Mouse (Mus musculus) embryonic facial prominence, embryonic 13.5 days (tissue): Measurements from ENCODE around the gene Rpl6. TPM values are rescaled to one million over a fixed set of nuclear protein-coding genes. Genes with fewer than 3 reads are reported as not detected.

Experiments used
- ATAC-seq: fragments of 200-750 bp; cut with Nextera tagmentation; 2 replicates; pipeline ENCODE4 v1.8.0; 2017; ENCODE audit warnings: low read depth; ENCODE audit not compliant: insufficient number of reproducible peaks, insufficient read depth, low FRiP score, low TSS enrichment
- H3K27ac ChIP-seq: fragments of 300-500 bp; sonication (generic); 2 replicates; pipeline ENCODE4 v1.5.1; 2015; ENCODE audit warnings: moderate library complexity, mild to moderate bottlenecking, inconsistent platforms
- H3K27me3 ChIP-seq: fragments of 300-500 bp; sonication (generic); 2 replicates; pipeline ENCODE4 v1.6.1; 2015; ENCODE audit warnings: mild to moderate bottlenecking, inconsistent platforms
- H3K36me3 ChIP-seq: fragments of 300-500 bp; sonication (generic); 2 replicates; pipeline ENCODE4 v1.6.1; 2015; ENCODE audit warnings: mild to moderate bottlenecking, inconsistent platforms
- H3K4me1 ChIP-seq: fragments of 300-500 bp; sonication (generic); 2 replicates; pipeline ENCODE4 v1.6.1; 2015; ENCODE audit warnings: inconsistent platforms
- H3K4me2 ChIP-seq: fragments of 300-500 bp; sonication (generic); 2 replicates; pipeline ENCODE4 v1.6.1; 2015; ENCODE audit warnings: moderate library complexity, mild to moderate bottlenecking, inconsistent platforms
- H3K4me3 ChIP-seq: fragments of 300-500 bp; sonication (generic); 2 replicates; pipeline ENCODE4 v1.5.1; 2015; ENCODE audit warnings: mild to moderate bottlenecking, inconsistent platforms
- H3K9ac ChIP-seq: fragments of 300-500 bp; sonication (generic); 2 replicates; pipeline ENCODE4 v1.6.1; 2015; ENCODE audit warnings: mild to moderate bottlenecking, inconsistent platforms
- H3K9me3 ChIP-seq: fragments of 300-500 bp; sonication (generic); 2 replicates; pipeline ENCODE4 v1.6.1; 2016; ENCODE audit warnings: inconsistent platforms
- WGBS: fragments of 180-500 bp; shearing (Covaris S2); methylation state at CpG from one replicate; pipeline ENCODE4 v1.1.7; 2015; ENCODE audit warnings: mixed read lengths; 5-methylcytosine and 5-hydroxymethylcytosine counted together
- polyA plus RNA-seq: library from polyadenylated mRNA; unstranded; fragments of >200 nt; fragmentation: Nextera tagmentation; extraction: Ambion mirVana; gene quantifications from 2 replicates; pipeline ENCODE4 v1.2.1, GENCODE M21; 2015

Rpl6 gene
- polyA plus RNA-seq, 1 experiment from 2014 or later, result 726 TPM

- no peaks in the 10 kb centered on the region for H3K9me3 ChIP-seq
- H3K27ac ChIP-seq, result no peak overlapping the region
- H3K27me3 ChIP-seq, result no peaks in the 10 kb centered on the region
- ATAC-seq, result no peak
- WGBS, result 80% methylated on average over 2 of the region's 2 CpGs
- no peaks in the 10 kb centered on the region for H3K36me3 ChIP-seq
- no peak overlapping the region for H3K4me3 ChIP-seq
- no peak overlapping the region for H3K4me2 ChIP-seq
- no peak overlapping the region for H3K9ac ChIP-seq
- H3K4me1 ChIP-seq, result peaks cover 37% of the 10 kb centered on the region
These were observed 19.9 kb upstream of the Rpl6 start for GRCm38 (mm10) chr5:121184375-121184774.

DNA sequence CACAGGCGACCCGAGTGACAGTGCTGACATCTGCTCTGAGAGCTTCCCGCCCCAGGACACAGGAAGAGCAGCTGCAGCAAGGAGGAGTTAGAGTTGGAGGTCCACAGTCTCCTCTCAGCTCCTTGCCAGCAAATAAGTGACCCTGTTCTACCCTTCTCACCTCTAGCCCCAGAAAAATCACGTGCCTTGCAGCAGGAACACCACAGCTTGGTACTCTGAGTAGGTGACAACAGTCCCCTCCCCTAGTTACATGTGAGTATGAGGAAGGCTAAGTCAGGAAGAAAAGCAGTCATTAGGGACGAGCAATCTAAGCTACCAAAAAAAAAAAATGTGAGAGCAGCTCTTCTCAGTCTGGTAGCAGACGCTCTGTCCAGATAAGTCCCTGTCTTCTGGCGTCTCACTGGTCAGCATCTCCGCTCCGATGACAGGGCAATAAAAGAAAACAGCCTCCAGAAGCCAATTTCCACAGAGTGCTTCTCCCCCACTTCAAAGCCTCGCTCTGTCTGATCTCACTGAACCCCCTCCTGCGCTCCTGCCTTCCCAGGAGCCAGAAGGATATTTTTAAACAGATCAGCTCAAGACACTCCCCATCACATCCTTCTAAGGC is 19.2 kb upstream of the Rpl6 start:
- Histone ChIP-seq H3K9ac (no peak overlapping the region), H3K4me2 (no peak overlapping the region; the same call in 1 of the 2 replicates), H3K9me3 (no peaks in the 10 kb centered on the region), H3K27ac (no peak overlapping the region), H3K36me3 (no peaks in the 10 kb centered on the region), H3K27me3 (no peaks in the 10 kb centered on the region), H3K4me1 (peaks cover 41% of the 10 kb centered on the region), H3K4me3 (no peak overlapping the region)
- 60% methylated on average over 11 of the region's 11 CpGs for WGBS
- no peak for ATAC-seq

- no peak overlapping the region for H3K9ac ChIP-seq
- ATAC-seq, result no peak
- 83% methylated on average over 8 of the region's 8 CpGs for WGBS
These were observed 16.7 kb upstream of the Rpl6 start for GRCm38 (mm10) chr5:121187580-121188001.

DNA sequence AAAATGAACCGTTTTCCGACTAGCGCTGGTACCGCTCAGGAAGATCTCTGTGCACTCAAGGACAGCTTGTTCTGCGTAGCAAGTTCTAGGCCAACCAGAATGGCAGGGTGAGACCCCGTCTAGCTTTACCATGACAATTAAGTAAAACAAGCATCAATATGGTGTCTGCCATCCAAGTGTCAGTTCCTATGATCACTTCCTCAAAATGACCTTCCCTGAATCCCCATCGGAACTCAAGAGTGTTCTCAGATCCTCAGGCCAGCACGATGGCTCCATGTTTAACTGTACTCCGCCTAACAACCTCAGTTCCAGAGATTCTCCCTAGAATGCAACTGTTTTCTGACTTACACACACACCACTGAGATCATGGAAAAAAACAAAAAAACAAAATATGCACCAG is 16.0 kb upstream of the Rpl6 start:
- no peak for ATAC-seq
- H3K27me3 ChIP-seq, result no peaks in the 10 kb centered on the region
- H3K9ac ChIP-seq, result no peak overlapping the region
- no peak overlapping the region for H3K4me3 ChIP-seq
- peaks cover 45% of the 10 kb centered on the region for H3K4me1 ChIP-seq
- no peaks in the 10 kb centered on the region for H3K36me3 ChIP-seq
- no peaks in the 10 kb centered on the region for H3K9me3 ChIP-seq
- no peak overlapping the region for H3K27ac ChIP-seq
- WGBS, result 89% methylated on average over 9 of the region's 9 CpGs
- no peak overlapping the region for H3K4me2 ChIP-seq

More at GRCm38 (mm10) chr5:121187580-121188001, 16.7 kb upstream of the Rpl6 start:
- H3K27ac ChIP-seq, result no peak overlapping the region
- no peaks in the 10 kb centered on the region for H3K27me3 ChIP-seq
- H3K4me3 ChIP-seq, result no peak overlapping the region
- no peaks in the 10 kb centered on the region for H3K9me3 ChIP-seq
- H3K4me1 ChIP-seq, result peaks cover 45% of the 10 kb centered on the region
- H3K4me2 ChIP-seq, result no peak overlapping the region
- H3K36me3 ChIP-seq, result no peaks in the 10 kb centered on the region

- Histone ChIP-seq H3K27ac (no peak overlapping the region), H3K4me3 (no peak overlapping the region; the same call in 1 of the 2 replicates), H3K27me3 (no peaks in the 10 kb centered on the region), H3K9ac (no peak overlapping the region), H3K4me1 (peaks cover 45% of the 10 kb centered on the region), H3K9me3 (no peaks in the 10 kb centered on the region), H3K4me2 (no peak overlapping the region), H3K36me3 (no peaks in the 10 kb centered on the region)
- 75% methylated on average over 9 of the region's 9 CpGs for WGBS
- ATAC-seq, result no peak
These were observed 15.1 kb upstream of the Rpl6 start for GRCm38 (mm10) chr5:121189182-121189581.

DNA sequence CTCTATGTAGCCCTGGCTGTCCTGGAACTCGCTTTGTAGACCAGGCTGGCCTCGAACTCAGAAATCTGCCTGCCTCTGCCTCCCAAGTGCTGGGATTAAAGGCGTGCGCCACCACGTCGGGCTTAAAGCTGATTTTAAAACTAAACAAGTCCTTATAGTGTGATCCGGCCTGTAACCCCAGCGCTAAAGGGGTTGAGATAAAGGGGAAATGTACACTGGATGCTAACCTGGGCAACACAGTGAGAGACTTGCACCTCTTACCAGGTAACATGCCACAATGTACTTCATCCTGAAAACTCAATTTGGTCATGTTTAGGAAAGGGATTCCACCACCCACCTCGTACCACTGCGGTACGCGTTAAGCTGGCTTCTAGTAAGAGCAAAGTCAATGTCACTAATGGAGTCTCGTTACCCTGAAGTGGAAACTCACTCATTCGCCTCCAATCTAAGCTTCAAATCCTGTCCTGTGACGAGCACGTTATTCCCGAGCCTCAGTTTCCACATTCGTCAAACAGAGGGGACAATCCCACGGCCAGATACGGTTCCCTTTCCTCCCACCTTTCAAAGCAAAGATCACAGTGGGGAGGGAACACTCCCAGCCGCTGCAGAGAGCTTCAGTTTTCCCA is 14.0 kb upstream of the Rpl6 start:
- peak overlapping the region; percentile 97 for H3K9ac ChIP-seq
- H3K4me3 ChIP-seq, result peak overlapping the region; percentile 93
- no peak for ATAC-seq
- 32% methylated on average over 21 of the region's 21 CpGs for WGBS
- no peaks in the 10 kb centered on the region for H3K36me3 ChIP-seq
- H3K27ac ChIP-seq, result peak overlapping the region; percentile 82
- H3K4me2 ChIP-seq, result peak overlapping the region; percentile 86
- H3K4me1 ChIP-seq, result peaks cover 39% of the 10 kb centered on the region
- H3K9me3 ChIP-seq, result no peaks in the 10 kb centered on the region
- no peaks in the 10 kb centered on the region for H3K27me3 ChIP-seq

DNA sequence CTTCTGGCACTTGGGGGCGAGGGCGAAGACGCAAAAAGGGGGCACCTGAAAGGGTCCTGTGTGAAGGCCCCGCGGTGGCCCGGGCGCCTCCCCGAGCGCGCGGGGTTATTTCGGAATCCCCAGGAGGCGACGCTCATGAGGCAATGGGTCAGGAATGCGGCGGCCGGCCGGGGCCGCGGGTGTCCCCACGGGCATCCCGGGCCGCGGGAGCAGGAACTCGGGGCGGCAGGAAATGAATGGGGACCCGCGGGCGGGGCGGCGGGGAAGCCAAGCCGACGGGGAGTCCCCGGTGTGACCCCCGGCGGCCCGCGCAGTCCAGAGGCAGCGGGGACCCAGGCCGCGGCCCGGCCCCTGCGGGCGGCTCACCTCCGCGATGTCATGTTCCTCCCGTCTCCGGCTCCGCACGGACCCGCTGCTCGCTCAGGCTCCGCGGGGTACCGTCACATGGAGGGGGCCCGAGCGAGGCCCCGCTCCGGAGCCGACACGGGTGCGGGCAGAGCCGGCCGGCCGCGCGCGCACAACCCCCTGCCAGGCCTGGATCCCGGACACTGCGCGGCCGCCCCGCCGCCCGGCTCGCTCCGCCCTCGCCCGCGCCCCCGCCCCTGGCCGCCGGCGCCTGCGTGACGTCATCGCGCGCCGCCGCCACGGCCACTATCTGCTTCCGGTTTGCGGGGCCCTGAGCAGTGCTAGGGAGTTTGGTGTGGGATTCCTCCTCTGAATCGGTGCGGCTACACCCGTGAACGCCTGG is 13.3 kb upstream of the Rpl6 start, which contains the start of gene Ptpn11:
Ptpn11 (minus strand) TSS at position 562 of the 748 bp plus-strand sequence.
- Histone ChIP-seq H3K27me3 (no peaks in the 10 kb centered on the region), H3K4me2 (peak within 1 kb of the TSS; percentile 86), H3K9ac (peak within 1 kb of the TSS; percentile 97), H3K4me1 (peaks cover 32% of the 10 kb centered on the region), H3K36me3 (no peaks in the 10 kb centered on the region), H3K27ac (peak within 1 kb of the TSS; percentile 82), H3K4me3 (peak within 1 kb of the TSS; percentile 93), H3K9me3 (no peaks in the 10 kb centered on the region)
- ATAC-seq, result peak; percentile 90
- WGBS, result under 1% methylated on average over 90 of the region's 98 CpGs

DNA sequence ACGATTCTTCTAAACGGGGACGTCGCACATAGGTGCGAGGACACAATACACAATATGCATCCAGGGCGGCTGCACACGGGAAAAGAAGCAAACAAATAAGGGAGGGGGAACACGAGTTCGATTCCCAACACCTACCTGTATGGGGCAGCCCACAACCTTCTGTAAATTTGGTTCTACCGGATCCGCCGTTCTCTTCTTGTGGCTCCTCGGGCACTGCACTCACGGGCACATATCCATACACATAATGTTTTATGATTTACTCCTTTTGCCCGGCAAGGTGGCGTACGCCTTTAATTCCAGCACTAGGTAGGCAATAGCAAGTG is 12.7 kb upstream of the Rpl6 start:
- peak overlapping the region; percentile 86 for H3K4me2 ChIP-seq
- peaks cover 26% of the 10 kb centered on the region for H3K4me1 ChIP-seq
- no peaks in the 10 kb centered on the region for H3K27me3 ChIP-seq
- H3K9ac ChIP-seq, result peak overlapping the region; percentile 97
- H3K4me3 ChIP-seq, result peak overlapping the region; percentile 93
- 7% methylated on average over 17 of the region's 17 CpGs for WGBS
- ATAC-seq, result peak; percentile 29
- H3K36me3 ChIP-seq, result no peaks in the 10 kb centered on the region
- peak overlapping the region; percentile 82 for H3K27ac ChIP-seq
- H3K9me3 ChIP-seq, result no peaks in the 10 kb centered on the region

- Histone ChIP-seq H3K4me1 (peaks cover 10% of the 10 kb centered on the region), H3K4me3 (no peak overlapping the region), H3K9ac (no peak overlapping the region), H3K27me3 (no peaks in the 10 kb centered on the region), H3K27ac (no peak overlapping the region), H3K9me3 (no peaks in the 10 kb centered on the region), H3K4me2 (no peak overlapping the region), H3K36me3 (no peaks in the 10 kb centered on the region)
- 7% methylated on average over 1 of the region's 1 CpGs for WGBS
- no peak for ATAC-seq
These were observed 10.1 kb upstream of the Rpl6 start for GRCm38 (mm10) chr5:121194173-121194572.

GRCm38 (mm10) chr5:121196764-121197163 is 7.5 kb upstream of the Rpl6 start:
- no peaks in the 10 kb centered on the region for H3K27me3 ChIP-seq
- H3K4me3 ChIP-seq, result no peak overlapping the region
- H3K9ac ChIP-seq, result no peak overlapping the region
- H3K4me2 ChIP-seq, result no peak overlapping the region
- 42% methylated on average over 5 of the region's 5 CpGs for WGBS
- no peak for ATAC-seq
- H3K9me3 ChIP-seq, result no peaks in the 10 kb centered on the region
- H3K27ac ChIP-seq, result no peak overlapping the region
- no peaks in the 10 kb centered on the region for H3K36me3 ChIP-seq
- H3K4me1 ChIP-seq, result no peaks in the 10 kb centered on the region

DNA sequence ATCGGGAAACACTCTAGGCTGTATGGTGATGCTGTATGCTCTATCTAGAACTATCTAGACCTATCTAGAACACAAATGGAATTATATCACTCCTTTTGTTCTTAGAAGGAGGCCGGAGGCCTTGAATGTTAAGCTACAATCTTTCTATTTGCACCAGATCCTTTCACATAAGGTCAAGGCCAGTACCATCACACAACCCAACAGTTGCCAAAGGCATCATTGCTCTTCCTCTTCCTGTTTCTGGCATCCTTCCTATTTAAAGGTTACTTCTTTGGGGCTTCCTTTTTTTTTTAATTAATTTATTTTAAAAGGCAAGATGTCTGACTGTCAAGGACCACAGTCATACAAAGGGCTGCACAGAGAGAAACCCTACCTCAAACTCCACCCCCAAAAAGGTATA is 6.9 kb upstream of the Rpl6 start:
- no peak overlapping the region for H3K4me2 ChIP-seq
- H3K4me1 ChIP-seq, result no peaks in the 10 kb centered on the region
- H3K4me3 ChIP-seq, result no peak overlapping the region
- WGBS, result 76% methylated on average over 2 of the region's 2 CpGs
- H3K27me3 ChIP-seq, result no peaks in the 10 kb centered on the region
- H3K9me3 ChIP-seq, result no peaks in the 10 kb centered on the region
- H3K36me3 ChIP-seq, result no peaks in the 10 kb centered on the region
- H3K9ac ChIP-seq, result no peak overlapping the region
- no peak overlapping the region for H3K27ac ChIP-seq
- ATAC-seq, result no peak

DNA sequence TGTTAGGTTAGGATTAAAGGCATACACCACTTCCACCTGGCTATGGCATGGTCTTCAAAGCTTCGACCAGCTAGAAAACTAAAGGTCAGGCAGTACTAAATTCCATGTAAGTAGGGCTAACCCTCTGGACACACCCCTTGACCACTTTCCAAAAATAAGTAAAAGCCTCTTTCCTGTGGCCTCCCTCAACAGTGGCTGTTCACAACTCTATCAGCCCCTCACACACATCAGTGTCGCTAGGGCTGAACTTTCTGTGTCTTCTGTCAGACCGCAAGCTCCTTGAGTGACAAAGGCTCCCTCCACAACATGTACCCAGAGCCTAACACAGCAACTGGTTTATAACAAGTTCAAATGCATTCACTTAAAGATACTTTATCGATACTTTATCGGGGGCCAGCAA is 5.9 kb upstream of the Rpl6 start:
- Histone ChIP-seq H3K9me3 (no peaks in the 10 kb centered on the region), H3K27me3 (no peaks in the 10 kb centered on the region), H3K4me2 (no peak overlapping the region), H3K9ac (no peak overlapping the region), H3K4me3 (no peak overlapping the region), H3K4me1 (no peaks in the 10 kb centered on the region), H3K36me3 (no peaks in the 10 kb centered on the region), H3K27ac (no peak overlapping the region)
- no peak for ATAC-seq
- 76% methylated on average over 5 of the region's 5 CpGs for WGBS
